Mouse (Mus musculus) c-Kit-positive CD71-positive TER-119-positive erythroid progenitor cells, embryonic 14.5 days (primary cell): Measurements from ENCODE around the gene Fbxl14.

Source experiments
- DNase-seq: peaks from one replicate; pipeline ENCODE4 v3.0.0-alpha.2; 2013; ENCODE audit warnings: low spot score

Gene Fbxl14

GRCm38 (mm10) chr6:119479343-119479875 lies at the start of gene Fbxl14:
TSS of gene Fbxl14 (plus strand) at chr6:119479668.
- DNase-seq, result no peak

GRCm38 (mm10) chr6:119430508-119430907 lies 49.0 kb upstream of the Fbxl14 start:
- DNase-seq, result no peak

- no peak for DNase-seq
These were observed 47.6 kb upstream of the Fbxl14 start for GRCm38 (mm10) chr6:119431751-119432324.

- no peak for DNase-seq
These were observed 45.1 kb upstream of the Fbxl14 start for GRCm38 (mm10) chr6:119434394-119434793.

GRCm38 (mm10) chr6:119437894-119438761 lies 41.3 kb upstream of the Fbxl14 start:
- DNase-seq, result no peak

- peak; percentile 30 for DNase-seq
These were observed 36.7 kb upstream of the Fbxl14 start for GRCm38 (mm10) chr6:119442729-119443128.

- DNase-seq, result peak; percentile 77
These were observed 35.5 kb upstream of the Fbxl14 start for GRCm38 (mm10) chr6:119443742-119444645.

- DNase-seq, result no peak
These were observed 33.5 kb upstream of the Fbxl14 start for GRCm38 (mm10) chr6:119445671-119446607.

GRCm38 (mm10) chr6:119448321-119449059 lies 31.0 kb upstream of the Fbxl14 start:
- no peak for DNase-seq

GRCm38 (mm10) chr6:119449060-119449499 lies 30.4 kb upstream of the Fbxl14 start:
- DNase-seq, result no peak

GRCm38 (mm10) chr6:119450965-119451943 lies 28.2 kb upstream of the Fbxl14 start:
- DNase-seq, result no peak

GRCm38 (mm10) chr6:119451981-119452499 lies 27.4 kb upstream of the Fbxl14 start:
- DNase-seq, result no peak

- no peak for DNase-seq
These were observed 21.3 kb upstream of the Fbxl14 start for GRCm38 (mm10) chr6:119458166-119458565.

GRCm38 (mm10) chr6:119459041-119459440 lies 20.4 kb upstream of the Fbxl14 start:
- DNase-seq, result no peak

- no peak for DNase-seq
These were observed 19.1 kb upstream of the Fbxl14 start for GRCm38 (mm10) chr6:119460391-119460790.

GRCm38 (mm10) chr6:119466161-119466560 lies 13.3 kb upstream of the Fbxl14 start:
- no peak for DNase-seq

- DNase-seq, result no peak
These were observed 12.3 kb upstream of the Fbxl14 start for GRCm38 (mm10) chr6:119466921-119467784.

GRCm38 (mm10) chr6:119467785-119468059 lies 11.7 kb upstream of the Fbxl14 start:
- no peak for DNase-seq
